ENCODE assay signal across 8 mouse cellular contexts in genomic region chr7:127025556-127026160, GRCm38 (mm10). TPM values are rescaled to one million over a fixed set of nuclear protein-coding genes. Genes with fewer than 3 reads are reported as not detected.
DNase-seq lines count a peak whose midpoint lies in the region; ATAC-seq and TF ChIP-seq lines count a peak whose summit lies in the region.

No protein-coding gene starts in this region.

- ATAC-seq in cerebellum, adult (ENCODE audit: insufficient number of reproducible peaks, low FRiP score, low TSS enrichment): no peak
- no peak for ATAC-seq in limb, embryonic 12.5 days (ENCODE audit: insufficient number of reproducible peaks, insufficient read depth, low FRiP score, low TSS enrichment, low read depth)
- no peak for ATAC-seq in midbrain, postnatal 0 days (ENCODE audit: low FRiP score)

- no peaks in the 10 kb centered on the region for H3K9me3 ChIP-seq in limb, embryonic 12.5 days
- no peaks in the 10 kb centered on the region for H3K9me3 ChIP-seq in midbrain, postnatal 0 days (ENCODE audit: low read length)

- WGBS in limb, embryonic 12.5 days: under 1% methylated on average over 61 of the region's 65 CpGs
- under 1% methylated on average over 39 of the region's 65 CpGs for WGBS in midbrain, postnatal 0 days

- peaks cover 66% of the 10 kb centered on the region for H3K36me3 ChIP-seq in limb, embryonic 12.5 days
- H3K36me3 ChIP-seq in midbrain, postnatal 0 days (ENCODE audit: insufficient read depth, low read length): peaks cover 15% of the 10 kb centered on the region

- peaks cover 5% of the 10 kb centered on the region for H3K4me1 ChIP-seq in brown adipose tissue, adult 24 weeks (ENCODE audit: control insufficient read depth, insufficient read depth, insufficient read length, low read length)
- peaks cover 50% of the 10 kb centered on the region for H3K4me1 ChIP-seq in limb, embryonic 12.5 days (replicated peaks)
- peaks cover 21% of the 10 kb centered on the region for H3K4me1 ChIP-seq in midbrain, postnatal 0 days (ENCODE audit: insufficient read depth, low read length)

- intact Hi-C loops in heart, postnatal 10 days (cut with DNase I): loop anchor here (5.0 kb wide), 2 partner anchors 77 to 203 kb away; no protein-coding TSS in a partner anchor

- no peak for TF ChIP-seq CTCF in midbrain, postnatal 0 days (IDR thresholded peaks at IDR 0.05)

- H3K4me3 ChIP-seq in brown adipose tissue, adult 24 weeks (ENCODE audit: insufficient read depth, low read depth, low read length): peak overlapping the region; percentile 83
- H3K4me3 ChIP-seq in limb, embryonic 12.5 days (replicated peaks): peak overlapping the region; percentile 98
- peak overlapping the region; percentile 90 for H3K4me3 ChIP-seq in midbrain, postnatal 0 days (ENCODE audit: low read depth, low read length)

- peak; percentile 78 for DNase-seq in cerebellum, adult 9-10 months
- DNase-seq in A20 (ENCODE audit: low read depth, low spot score): peak; percentile 61
- DNase-seq in heart, postnatal 10 days: peak; percentile 57 to 59
- peak; percentile 36 for DNase-seq in midbrain, postnatal 0 days (ENCODE audit: low spot score)
- no peak for DNase-seq in urinary bladder, postnatal 10 days (ENCODE audit: low spot score)

- H3K27me3 ChIP-seq in limb, embryonic 12.5 days: no peaks in the 10 kb centered on the region
- H3K27me3 ChIP-seq in midbrain, postnatal 0 days (ENCODE audit: insufficient read depth, low read length): no peaks in the 10 kb centered on the region

- H3K27ac ChIP-seq in brown adipose tissue, adult 24 weeks (replicated peaks; ENCODE audit: low read depth, low read length): peak overlapping the region; percentile 68
- H3K27ac ChIP-seq in limb, embryonic 12.5 days: peak overlapping the region; percentile 99
- peak overlapping the region; percentile 99 for H3K27ac ChIP-seq in midbrain, postnatal 0 days (ENCODE audit: low read depth, low read length)

- peak overlapping the region; percentile 99 for H3K9ac ChIP-seq in limb, embryonic 12.5 days (replicated peaks)
- peak overlapping the region; percentile 96 for H3K9ac ChIP-seq in midbrain, postnatal 0 days (replicated peaks; ENCODE audit: low read length, poor library complexity, severe bottlenecking)

- H3K4me2 ChIP-seq in limb, embryonic 12.5 days: peak overlapping the region; percentile 92
- H3K4me2 ChIP-seq in midbrain, postnatal 0 days (ENCODE audit: low read depth, low read length, poor library complexity, severe bottlenecking): peak overlapping the region; percentile 76

RNA-seq across cellular contexts. Expression of gene Maz, which starts 1.2 kb away (rescaled TPM):
- 23.3 and 33.6 TPM in 2 replicates for polyA plus RNA-seq in brown adipose tissue, adult 24 weeks (2012; ENCODE audit: insufficient read depth, insufficient read length, missing spikeins)
- 100 to 1,000 TPM; 106 to 113 TPM for total RNA-seq in heart, postnatal 10 days (2021)
- polyA plus RNA-seq in limb, embryonic 12.5 days (2016; fragmentation: Nextera tagmentation; extraction: Ambion mirVana): 120 and 123 TPM in 2 replicates
- 223 and 245 TPM in 2 replicates for total RNA-seq in midbrain, postnatal 0 days (2014; rRNA removed)
- polyA plus RNA-seq in midbrain, postnatal 0 days (2015; fragmentation: Nextera tagmentation; extraction: Ambion mirVana): 68.3 and 68.6 TPM in 2 replicates

RNA-seq across cellular contexts. Expression of gene Prrt2, which starts 4.6 kb away (rescaled TPM):
- 0.55 and 0.58 TPM in 2 replicates for polyA plus RNA-seq in brown adipose tissue, adult 24 weeks (2012; ENCODE audit: insufficient read depth, insufficient read length, missing spikeins)
- 1 to 10 TPM; 1.0 to 2.3 TPM for total RNA-seq in heart, postnatal 10 days (2021)
- polyA plus RNA-seq in limb, embryonic 12.5 days (2016; fragmentation: Nextera tagmentation; extraction: Ambion mirVana): 3.1 and 6.4 TPM in 2 replicates
- total RNA-seq in midbrain, postnatal 0 days (2014; rRNA removed): 102 and 155 TPM in 2 replicates
- polyA plus RNA-seq in midbrain, postnatal 0 days (2015; fragmentation: Nextera tagmentation; extraction: Ambion mirVana): 109 and 124 TPM in 2 replicates

RNA-seq across cellular contexts. Expression of gene Gm42742, which starts 4.8 kb away (rescaled TPM):
- polyA plus RNA-seq in brown adipose tissue, adult 24 weeks (2012; ENCODE audit: insufficient read depth, insufficient read length, missing spikeins): 12.4 TPM in 1 of 2 replicates, not detected in the other
- total RNA-seq in heart, postnatal 10 days (2021): 10 to 100 TPM; 19.0 to 27.2 TPM
- polyA plus RNA-seq in limb, embryonic 12.5 days (2016; fragmentation: Nextera tagmentation; extraction: Ambion mirVana): 73.7 and 81.2 TPM in 2 replicates
- total RNA-seq in midbrain, postnatal 0 days (2014; rRNA removed): 52.3 and 55.5 TPM in 2 replicates
- 45.3 and 55.5 TPM in 2 replicates for polyA plus RNA-seq in midbrain, postnatal 0 days (2015; fragmentation: Nextera tagmentation; extraction: Ambion mirVana)

RNA-seq across cellular contexts. Expression of gene Pagr1a, which starts 8.5 kb away (rescaled TPM):
- 5.9 and 26.0 TPM in 2 replicates for polyA plus RNA-seq in brown adipose tissue, adult 24 weeks (2012; ENCODE audit: insufficient read depth, insufficient read length, missing spikeins)
- 10 to 100 TPM in 1 of 2 experiments, 1 to 10 TPM in 1; 6.4 to 19.6 TPM for total RNA-seq in heart, postnatal 10 days (2021)
- 33.0 and 34.4 TPM in 2 replicates for polyA plus RNA-seq in limb, embryonic 12.5 days (2016; fragmentation: Nextera tagmentation; extraction: Ambion mirVana)
- total RNA-seq in midbrain, postnatal 0 days (2014; rRNA removed): 5.3 TPM in 1 of 2 replicates, not detected in the other
- 33.1 and 41.1 TPM in 2 replicates for polyA plus RNA-seq in midbrain, postnatal 0 days (2015; fragmentation: Nextera tagmentation; extraction: Ambion mirVana)

RNA-seq across cellular contexts. Expression of gene Pagr1b, which starts 9.4 kb away (rescaled TPM):
- polyA plus RNA-seq in brown adipose tissue, adult 24 weeks (2012; ENCODE audit: insufficient read depth, insufficient read length, missing spikeins): 14.1 TPM in 1 of 2 replicates, not detected in the other
- total RNA-seq in heart, postnatal 10 days (2021): not detected
- 0.42 and 0.59 TPM in 2 replicates for polyA plus RNA-seq in limb, embryonic 12.5 days (2016; fragmentation: Nextera tagmentation; extraction: Ambion mirVana)
- 2.4 TPM in 1 of 2 replicates, not detected in the other for total RNA-seq in midbrain, postnatal 0 days (2014; rRNA removed)
- polyA plus RNA-seq in midbrain, postnatal 0 days (2015; fragmentation: Nextera tagmentation; extraction: Ambion mirVana): 0.66 TPM in 1 of 2 replicates, not detected in the other

Comparison
In these comparisons a context has a peak if more than half of its experiments do, and no peak if none do; other contexts are left out.
1. RNA of gene Prrt2, which starts 4.6 kb away (polyA plus RNA-seq): 109 to 124 TPM in midbrain, postnatal 0 days; 3.1 to 6.4 TPM in limb, embryonic 12.5 days and 0.55 to 0.58 TPM in brown adipose tissue, adult 24 weeks; every median in the first group is over 10 times any median in the second.
2. Peak in every context shown above with its lines, with median percentiles within 50 percentile points of each other: H3K27ac ChIP-seq and H3K4me3 ChIP-seq.